Mouse (Mus musculus): ENCODE measurements around the gene Tiprl. TPM values are rescaled to one million over a fixed set of nuclear protein-coding genes. Genes with fewer than 3 reads are reported as not detected.

The Tiprl gene
- total RNA-seq (2023), result 10 to 100 TPM; 48.5 to 52.9 TPM

DNA sequence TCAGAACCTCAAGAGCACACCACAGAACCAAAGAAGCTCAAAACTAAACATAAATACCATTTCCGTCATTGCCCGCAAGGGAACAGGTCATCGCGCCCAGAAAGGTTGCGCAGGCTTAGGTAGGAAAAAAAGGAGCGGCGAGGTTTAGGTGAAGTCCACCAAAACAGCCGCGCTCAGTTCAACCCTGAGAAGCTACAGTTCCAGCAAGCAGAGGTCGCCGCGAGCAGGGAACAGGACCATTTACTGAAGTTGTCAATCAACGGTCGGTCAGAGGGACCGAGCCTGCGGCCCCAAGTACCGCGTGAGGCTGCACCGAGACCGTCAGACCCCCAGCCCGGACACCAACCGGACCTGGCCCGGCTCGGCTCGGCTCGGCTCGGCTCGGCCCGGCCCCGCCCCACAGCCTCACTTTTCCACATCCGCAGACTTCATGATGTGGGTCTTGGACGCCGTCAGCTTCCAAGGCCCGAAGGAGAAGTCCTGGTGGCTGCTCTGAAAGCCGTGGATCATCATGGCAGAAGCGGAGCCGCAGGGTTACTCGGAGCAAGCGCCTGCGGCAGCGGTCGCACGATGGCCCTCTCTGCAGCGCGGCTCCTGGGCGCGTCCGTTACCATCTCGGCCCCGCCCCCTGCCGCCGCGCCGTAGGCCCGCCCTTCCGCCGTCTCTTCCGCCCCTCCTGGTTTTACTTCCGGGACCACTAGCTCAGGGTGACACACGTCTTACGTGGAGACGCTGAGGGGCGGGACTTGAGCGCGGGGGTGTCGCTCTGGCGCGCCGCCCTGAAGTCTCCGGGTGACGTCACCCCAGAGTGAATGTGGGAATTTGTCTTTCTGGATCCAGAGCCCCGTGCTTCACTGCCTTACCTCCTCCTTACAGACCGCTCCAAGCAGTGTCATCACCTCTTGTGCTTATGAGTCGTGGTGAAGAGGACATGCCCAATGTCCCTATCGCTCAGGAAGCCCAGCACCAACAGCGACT, at the start of gene Tiprl:
Tiprl (minus strand) TSS at position 676 of the 978 bp plus-strand sequence.

GRCm38 (mm10) chr1:165193880-165194661, 42.7 kb downstream of the Tiprl start, which contains the start of gene Sft2d2:
Gene Sft2d2, minus strand, starts transcription at chr1:165194438.

Other genes starting within 250 kb of the Tiprl start
- gene Tbx19, start 76.2 kb downstream of the Tiprl start, total RNA-seq (2023), result under 1 TPM; 0.21 to 0.55 TPM
- 10 to 100 TPM; 30.4 to 33.2 TPM for gene Sft2d2, start 42.6 kb downstream of the Tiprl start, total RNA-seq (2023)
- not detected for gene Gpr161, start 58.8 kb upstream of the Tiprl start, total RNA-seq (2023)
- 10 to 100 TPM; 28.4 to 29.3 TPM for gene Dcaf6, start 223.5 kb upstream of the Tiprl start, total RNA-seq (2023)
- gene Mpc2, start 223.6 kb upstream of the Tiprl start, total RNA-seq (2023), result 10 to 100 TPM; 29.7 to 30.3 TPM
- under 1 TPM in 1 of 2 experiments, not detected in 1; 0.80 TPM for gene Adcy10, start 248.2 kb upstream of the Tiprl start, total RNA-seq (2023)

All from B cell, adult 67 days (primary cell).